Mouse (Mus musculus) intestine, embryonic 16.5 days (tissue): ENCODE results near the gene Bag3. TPM values are rescaled to one million over a fixed set of nuclear protein-coding genes. Genes with fewer than 3 reads are reported as not detected.

Experiments used
- ATAC-seq: fragments of 200-750 bp; cut with Nextera tagmentation; 2 replicates; pipeline ENCODE4 v1.8.0; 2017; ENCODE audit warnings: moderate TSS enrichment, moderate library complexity
- H3K27ac ChIP-seq: fragments of 300-500 bp; sonication (generic); 2 replicates; pipeline ENCODE4 v1.5.1; 2014; ENCODE audit warnings: mild to moderate bottlenecking, low read length
- H3K27me3 ChIP-seq: fragments of 300-500 bp; sonication (generic); replicated peaks from 2 replicates; pipeline ENCODE4 v1.6.1; 2014; ENCODE audit warnings: low read length, control low read depth, mixed read lengths; ENCODE audit not compliant: control insufficient read depth, insufficient read depth
- H3K36me3 ChIP-seq: fragments of 300-500 bp; sonication (generic); 2 replicates; pipeline ENCODE4 v1.6.1; 2014; ENCODE audit warnings: low read length, control low read depth; ENCODE audit not compliant: control insufficient read depth, insufficient read depth
- H3K4me1 ChIP-seq: fragments of 300-500 bp; sonication (generic); 2 replicates; pipeline ENCODE4 v1.6.1; 2014; ENCODE audit warnings: low read length, control low read depth, mixed read lengths; ENCODE audit not compliant: control insufficient read depth, insufficient read depth
- H3K4me2 ChIP-seq: fragments of 300-500 bp; sonication (generic); 2 replicates; pipeline ENCODE4 v1.6.1; 2014; ENCODE audit warnings: low read depth, low read length, control low read depth
- H3K4me3 ChIP-seq: fragments of 300-500 bp; sonication (generic); 2 replicates; pipeline ENCODE4 v1.5.1; 2014; ENCODE audit warnings: mild to moderate bottlenecking, low read length
- H3K9ac ChIP-seq: fragments of 300-500 bp; sonication (generic); 2 replicates; pipeline ENCODE4 v1.6.1; 2014; ENCODE audit warnings: low read depth, low read length
- H3K9me3 ChIP-seq: fragments of 300-500 bp; sonication (generic); 2 replicates; pipeline ENCODE4 v1.6.1; 2016; ENCODE audit warnings: low read length, control low read depth; ENCODE audit not compliant: control insufficient read depth
- WGBS: fragments of 180-500 bp; shearing (Covaris S2); extraction: QIAGEN DNeasy Blood & Tissue Kit; methylation state at CpG from one replicate; pipeline ENCODE4 v1.1.7; 2014; 5-methylcytosine and 5-hydroxymethylcytosine counted together
- microRNA-seq: library from miRNA; unstranded; fragments of <30 nt; microRNA quantifications from one replicate; pipeline ENCODE4, GENCODE M21; 2016
- polyA plus RNA-seq: library from polyadenylated mRNA; unstranded; fragments of >200 nt; fragmentation: Nextera tagmentation; extraction: Ambion mirVana; gene quantifications from 2 replicates; pipeline ENCODE4 v1.2.1, GENCODE M21; 2015

Gene Bag3
- polyA plus RNA-seq, 1 experiment from 2014 or later: 11.3 TPM

GRCm38 (mm10) chr7:128583213-128583948, 60.0 kb downstream of the Bag3 start:
- H3K27ac ChIP-seq: no peak overlapping the region
- no peaks in the 10 kb centered on the region for H3K4me1 ChIP-seq
- H3K4me3 ChIP-seq: no peak overlapping the region
- no peak for ATAC-seq
- no peaks in the 10 kb centered on the region for H3K36me3 ChIP-seq
- H3K4me2 ChIP-seq: no peak overlapping the region
- no peak overlapping the region for H3K9ac ChIP-seq
- WGBS: 79% methylated on average over 6 of the region's 6 CpGs
- no peaks in the 10 kb centered on the region for H3K27me3 ChIP-seq
- H3K9me3 ChIP-seq: no peaks in the 10 kb centered on the region

- WGBS: 48% methylated on average over 4 of the region's 4 CpGs
- Histone ChIP-seq H3K36me3 (no peaks in the 10 kb centered on the region), H3K4me2 (no peak overlapping the region), H3K9ac (no peak overlapping the region), H3K9me3 (no peaks in the 10 kb centered on the region), H3K27me3 (no peaks in the 10 kb centered on the region), H3K4me3 (no peak overlapping the region), H3K4me1 (peaks cover 8% of the 10 kb centered on the region; the same call in 1 of the 2 replicates), H3K27ac (no peak overlapping the region)
- ATAC-seq: no peak
Observed at GRCm38 (mm10) chr7:128587334-128587933, 64.0 kb downstream of the Bag3 start.

GRCm38 (mm10) chr7:128591345-128592084, 68.1 kb downstream of the Bag3 start:
- H3K27ac ChIP-seq: 0 out of 2 replicates have a peak overlapping the region, but pooled peaks have one; percentile 10
- H3K9ac ChIP-seq: no peak overlapping the region
- H3K4me3 ChIP-seq: no peak overlapping the region
- peaks cover 8% of the 10 kb centered on the region; the same call in 1 of the 2 replicates for H3K4me1 ChIP-seq
- H3K4me2 ChIP-seq: no peak overlapping the region
- ATAC-seq: no peak
- H3K9me3 ChIP-seq: no peaks in the 10 kb centered on the region
- 16% methylated on average over 9 of the region's 9 CpGs for WGBS
- no peaks in the 10 kb centered on the region for H3K36me3 ChIP-seq
- no peaks in the 10 kb centered on the region for H3K27me3 ChIP-seq

GRCm38 (mm10) chr7:128592118-128592935, 68.9 kb downstream of the Bag3 start:
- WGBS: 20% methylated on average over 21 of the region's 21 CpGs
- peak overlapping the region; percentile 46 for H3K27ac ChIP-seq
- no peaks in the 10 kb centered on the region for H3K27me3 ChIP-seq
- no peaks in the 10 kb centered on the region for H3K36me3 ChIP-seq
- H3K4me2 ChIP-seq: peak overlapping the region; percentile 46
- H3K9me3 ChIP-seq: no peaks in the 10 kb centered on the region
- H3K4me1 ChIP-seq: peaks cover 8% of the 10 kb centered on the region; the same call in 1 of the 2 replicates
- peak overlapping the region; percentile 31; the same call in 1 of the 2 replicates for H3K9ac ChIP-seq
- peak overlapping the region; percentile 28 for H3K4me3 ChIP-seq
- ATAC-seq: no peak

- Histone ChIP-seq H3K9ac (no peak overlapping the region), H3K9me3 (no peaks in the 10 kb centered on the region), H3K36me3 (no peaks in the 10 kb centered on the region), H3K27ac (no peak overlapping the region), H3K4me1 (peaks cover 8% of the 10 kb centered on the region; the same call in 1 of the 2 replicates), H3K4me3 (no peak overlapping the region), H3K4me2 (no peak overlapping the region), H3K27me3 (no peaks in the 10 kb centered on the region)
- ATAC-seq: no peak
- whole genome bisulfite sequencing: 28% methylated on average over 6 of the region's 6 CpGs
Observed at GRCm38 (mm10) chr7:128592936-128593241, 69.5 kb downstream of the Bag3 start.

- Histone ChIP-seq H3K27me3 (no peaks in the 10 kb centered on the region), H3K9ac (no peak overlapping the region), H3K36me3 (no peaks in the 10 kb centered on the region), H3K4me2 (no peak overlapping the region), H3K27ac (no peak overlapping the region), H3K9me3 (no peaks in the 10 kb centered on the region), H3K4me1 (peaks cover 8% of the 10 kb centered on the region; the same call in 1 of the 2 replicates), H3K4me3 (no peak overlapping the region)
- no peak for ATAC-seq
- WGBS: 94% methylated on average over 2 of the region's 2 CpGs
Observed at GRCm38 (mm10) chr7:128596274-128596673, 72.9 kb downstream of the Bag3 start.

Small RNA genes within 50 kb of the gene (microRNA-seq; reads per million reads assigned to microRNA genes)
- gene Gm24365: not detected

Other genes with a start within 250 kb of the Bag3 start
- gene BC017158, start 225.4 kb upstream of the Bag3 start, polyA plus RNA-seq: 49.6 and 53.4 TPM in 2 replicates
- gene Rgs10, start 104.9 kb upstream of the Bag3 start, polyA plus RNA-seq: 28.1 and 30.3 TPM in 2 replicates
- 15.9 and 19.0 TPM in 2 replicates for gene Tial1, start 61.9 kb upstream of the Bag3 start, polyA plus RNA-seq
- gene Inpp5f, start 87.7 kb downstream of the Bag3 start, polyA plus RNA-seq: 12.0 and 12.6 TPM in 2 replicates
- gene Mcmbp, start 216.9 kb downstream of the Bag3 start, polyA plus RNA-seq: 35.3 and 40.2 TPM in 2 replicates
- 28.9 and 29.7 TPM in 2 replicates for gene Sec23ip, start 221.3 kb downstream of the Bag3 start, polyA plus RNA-seq